Mouse (Mus musculus) heart, adult 11 months (tissue): ENCODE results near the gene Dnmt3b.
"Not testable (repeated sequence)": the region's sequence is repeated elsewhere in the genome, so short reads cannot be mapped to it uniquely, and the experiment has no call there.

Experiments
- DNase-seq: peaks from one replicate; pipeline ENCODE4 v3.0.0; 2022

Dnmt3b gene

GRCm38 (mm10) chr2:153717861-153718260 lies 68.6 kb downstream of the Dnmt3b start:
- DNase-seq, result not testable (repeated sequence)

DNA sequence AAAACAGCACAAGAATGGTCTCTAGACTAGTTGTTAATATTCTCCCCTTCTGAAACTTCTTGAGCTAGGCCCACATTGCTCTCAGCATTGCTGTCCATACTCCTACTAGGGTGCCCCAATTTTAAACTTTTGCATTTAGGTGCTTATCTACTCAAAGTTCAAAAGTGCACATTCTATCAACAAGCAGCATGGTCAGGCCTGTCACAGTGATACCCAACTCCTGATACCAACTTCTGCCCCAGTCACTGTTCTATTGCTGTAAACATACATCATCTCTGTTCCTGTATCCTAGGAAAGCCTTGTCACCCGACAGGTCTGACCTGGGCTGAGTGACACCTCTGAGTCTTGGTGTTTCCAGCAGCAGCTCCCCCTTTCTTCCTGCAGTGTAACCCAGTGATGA lies 73.8 kb downstream of the Dnmt3b start:
- DNase-seq, result no peak

DNA sequence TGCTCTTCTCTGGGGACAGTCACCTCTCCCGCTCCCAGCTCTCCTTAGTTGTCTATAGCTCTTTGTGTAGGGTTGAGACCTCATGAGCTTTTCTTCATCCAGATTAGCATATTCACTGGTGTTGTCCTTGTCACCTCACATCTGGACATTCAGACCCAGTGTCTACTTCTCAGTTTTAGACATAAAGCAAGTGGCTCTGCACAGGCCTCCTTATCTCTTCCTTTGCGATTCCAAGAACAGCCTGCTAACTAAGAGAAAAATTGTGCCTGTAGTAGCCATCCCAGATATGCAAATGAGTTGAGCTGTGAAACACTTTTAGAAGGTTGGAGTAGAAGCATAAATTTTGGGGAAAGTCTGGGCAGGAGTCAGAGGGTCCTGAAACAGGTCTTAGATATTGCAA lies 75.2 kb downstream of the Dnmt3b start:
- no peak for DNase-seq

GRCm38 (mm10) chr2:153724871-153725270 lies 75.6 kb downstream of the Dnmt3b start:
- DNase-seq, result no peak

DNA sequence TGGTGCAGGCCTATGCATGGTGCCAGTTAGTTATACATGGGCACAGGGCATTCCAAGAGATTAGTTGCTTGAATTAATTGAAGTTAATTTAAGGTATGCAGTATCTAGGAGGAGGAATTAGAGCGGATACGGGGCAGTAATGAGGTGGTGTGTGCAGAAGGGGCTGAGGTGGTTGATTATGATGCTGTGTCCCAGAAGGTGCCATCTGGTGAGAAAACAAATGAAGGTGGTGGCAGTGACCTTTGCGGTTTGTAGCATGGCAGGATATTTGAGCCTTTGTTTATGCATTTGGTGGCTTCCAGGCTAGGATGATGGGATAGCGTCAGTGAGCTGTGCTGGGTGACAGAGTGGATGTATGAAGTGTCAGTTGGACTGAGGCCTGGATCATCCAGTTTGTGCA lies 76.0 kb downstream of the Dnmt3b start:
- DNase-seq, result no peak

DNA sequence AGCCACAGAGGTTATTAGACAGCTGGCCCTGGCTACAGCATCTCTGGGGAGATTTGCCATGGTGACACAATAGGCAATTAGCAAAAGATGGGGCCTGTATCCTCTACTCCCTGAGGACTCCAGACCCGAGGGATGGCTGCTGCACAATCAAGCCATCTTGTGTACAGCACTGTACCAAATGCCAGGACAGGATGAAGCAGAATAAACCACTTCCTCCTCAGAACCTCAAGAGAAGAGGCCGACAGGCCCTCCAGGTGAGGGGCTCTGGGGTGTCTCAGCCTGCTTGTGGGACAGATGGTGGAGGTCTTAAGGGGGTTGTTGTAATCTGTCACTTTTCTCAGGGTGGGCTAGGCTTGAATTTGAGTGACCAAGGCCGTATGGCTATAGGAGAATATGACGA lies 84.8 kb downstream of the Dnmt3b start:
- DNase-seq, result no peak
